Mouse (Mus musculus) megakaryocyte-erythroid progenitor cell, adult 5-6 weeks (primary cell): ENCODE measurements around the gene Rasgef1c. TPM values are rescaled to one million over a fixed set of nuclear protein-coding genes. Genes with fewer than 3 reads are reported as not detected.
A peak's percentile ranks its signal among the peaks of the same experiment; 100 is the strongest.

Experiments
- ATAC-seq: replicated peaks from 2 replicates; pipeline ENCODE4 v1.8.0; 2016; ENCODE audit warnings: mild to moderate bottlenecking, inconsistent platforms; ENCODE audit not compliant: severe bottlenecking, poor library complexity, low FRiP score, low TSS enrichment
- total RNA-seq, 2 experiments: library from RNA; stranded (forward) in 1 of 2; stranded (reverse) in 1 of 2; fragments of 200-1000, 215-1000 nt in 1 of 2; fragments of >200 nt in 1 of 2; fragmentation: Nextera tagmentation in 1 of 2; gene quantifications; 2 replicates each; pipeline ENCODE4 v1.2.3; 2014 to 2017

Gene Rasgef1c
- total RNA-seq, 2 experiments from 2014 or later, result 1.2 to 5.6 TPM

DNA sequence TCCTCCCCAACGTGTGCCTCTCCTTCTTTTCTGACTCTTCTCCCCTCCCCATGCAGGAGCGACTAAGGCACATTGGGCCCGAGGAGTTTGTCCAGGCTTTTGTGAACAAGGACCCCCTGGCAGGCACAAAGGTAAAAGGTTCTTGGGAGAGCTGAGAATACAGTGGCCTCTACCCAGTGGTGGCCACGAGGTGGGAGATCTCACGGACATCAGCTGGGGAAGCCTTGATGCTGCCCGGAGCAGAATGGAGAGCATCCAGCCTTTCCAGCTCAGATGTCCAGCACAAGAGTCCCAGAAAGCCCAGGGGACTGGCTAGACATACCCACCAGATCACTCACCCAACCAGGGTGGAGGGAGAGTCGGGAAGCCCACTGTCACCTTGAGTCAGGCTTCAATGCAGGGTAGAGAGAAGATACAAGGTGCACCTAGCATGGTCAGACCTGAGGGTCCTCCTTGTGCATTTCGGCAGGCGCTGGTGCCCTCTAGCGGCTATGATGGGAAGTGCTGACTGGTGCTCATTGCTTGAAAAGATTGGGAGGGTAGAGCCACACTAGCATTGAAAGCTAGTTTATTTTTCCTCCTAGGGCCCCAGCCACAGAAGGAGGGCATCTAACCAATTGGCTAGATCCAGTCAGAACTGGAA is 59.6 kb downstream of the Rasgef1c start:
- ATAC-seq, result peak; percentile 46

DNA sequence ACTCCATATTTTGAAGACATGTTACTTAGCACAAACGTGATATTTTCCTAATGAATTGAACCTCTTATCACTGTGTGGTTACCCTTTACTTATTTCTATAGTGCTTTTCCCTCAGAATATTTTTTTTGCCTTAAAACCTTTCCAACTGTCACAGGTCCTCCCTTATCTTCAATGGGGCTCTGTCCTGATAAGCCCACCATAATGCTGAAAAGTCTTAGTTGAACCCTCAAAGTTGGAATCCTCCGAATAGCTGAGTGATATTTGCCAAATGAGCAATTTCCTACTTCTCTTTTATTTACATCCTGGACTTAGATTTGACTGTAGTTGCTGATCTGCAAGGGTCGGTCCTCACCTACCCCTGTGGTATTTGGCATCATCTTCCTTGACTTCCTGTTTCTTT is 63.7 kb downstream of the Rasgef1c start:
- ATAC-seq, result no peak

DNA sequence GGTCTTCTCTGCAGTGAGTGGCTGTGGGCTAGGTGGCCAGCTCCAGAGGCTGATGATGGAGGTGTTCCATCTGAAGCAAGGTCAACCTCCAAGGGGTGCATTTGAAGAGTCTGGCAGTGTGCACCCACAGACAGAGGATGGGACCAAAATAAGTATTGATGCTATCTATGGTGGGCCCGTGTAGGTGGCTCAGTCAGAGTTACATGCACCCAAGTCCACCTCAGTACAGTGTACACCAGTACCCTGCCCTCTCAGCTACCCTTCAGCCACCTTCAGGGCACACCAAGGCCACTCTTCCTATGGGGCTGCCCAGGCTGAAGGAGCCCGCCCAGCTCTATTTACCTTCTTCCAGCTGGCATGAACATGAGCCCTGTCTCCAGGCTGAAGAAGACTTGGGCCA is 68.1 kb downstream of the Rasgef1c start:
- ATAC-seq, result no peak

DNA sequence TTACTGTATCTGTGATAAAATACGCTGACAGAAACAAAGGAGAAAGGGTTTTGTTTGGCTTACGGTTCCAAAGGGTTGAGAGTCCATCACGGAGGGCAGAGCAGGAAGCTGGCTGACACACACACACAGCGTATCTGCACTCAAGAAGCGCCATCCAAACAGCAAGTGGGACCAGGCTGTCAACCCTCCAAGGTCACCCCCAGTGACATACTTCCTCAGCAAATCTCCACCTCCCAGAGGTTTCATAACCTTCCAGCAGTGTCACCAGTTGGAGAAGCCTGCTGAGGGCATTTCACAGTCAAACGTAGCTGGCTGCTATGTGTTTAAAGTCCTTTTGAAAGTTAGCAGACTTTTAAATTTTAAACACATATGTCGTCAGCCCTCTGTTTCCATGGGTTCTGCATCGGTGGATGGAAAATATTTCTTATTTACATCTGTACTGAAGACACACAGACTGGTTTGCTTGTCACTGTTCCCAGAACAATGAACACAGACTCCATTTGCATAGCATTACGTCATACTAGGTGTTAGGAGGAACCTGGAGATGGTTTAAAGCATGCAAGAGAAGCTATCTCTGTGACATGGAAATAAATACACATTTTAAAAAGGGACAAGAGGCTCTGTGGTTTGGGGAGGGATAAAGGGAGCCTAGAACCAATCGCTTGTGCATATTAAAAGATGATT is 72.2 kb downstream of the Rasgef1c start:
- no peak for ATAC-seq

DNA sequence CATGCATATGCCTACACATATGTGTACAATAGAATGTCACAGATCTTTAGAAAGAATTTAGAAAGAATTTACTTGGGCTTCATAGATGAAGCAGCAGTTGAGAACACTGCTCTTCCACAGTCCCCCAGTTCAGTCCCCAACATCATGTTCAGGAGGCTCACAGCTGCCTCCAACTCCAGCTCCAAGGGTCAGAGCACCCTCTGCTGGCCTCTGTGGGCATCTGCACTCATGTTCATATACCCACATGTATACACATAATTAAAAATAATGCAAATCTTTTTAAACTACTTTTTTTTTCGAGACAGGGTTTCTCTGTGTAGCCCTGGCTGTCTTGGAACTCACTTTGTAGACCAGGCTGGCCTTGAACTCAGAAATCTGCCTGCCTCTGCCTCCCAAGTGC is 73.0 kb downstream of the Rasgef1c start:
- ATAC-seq, result no peak

DNA sequence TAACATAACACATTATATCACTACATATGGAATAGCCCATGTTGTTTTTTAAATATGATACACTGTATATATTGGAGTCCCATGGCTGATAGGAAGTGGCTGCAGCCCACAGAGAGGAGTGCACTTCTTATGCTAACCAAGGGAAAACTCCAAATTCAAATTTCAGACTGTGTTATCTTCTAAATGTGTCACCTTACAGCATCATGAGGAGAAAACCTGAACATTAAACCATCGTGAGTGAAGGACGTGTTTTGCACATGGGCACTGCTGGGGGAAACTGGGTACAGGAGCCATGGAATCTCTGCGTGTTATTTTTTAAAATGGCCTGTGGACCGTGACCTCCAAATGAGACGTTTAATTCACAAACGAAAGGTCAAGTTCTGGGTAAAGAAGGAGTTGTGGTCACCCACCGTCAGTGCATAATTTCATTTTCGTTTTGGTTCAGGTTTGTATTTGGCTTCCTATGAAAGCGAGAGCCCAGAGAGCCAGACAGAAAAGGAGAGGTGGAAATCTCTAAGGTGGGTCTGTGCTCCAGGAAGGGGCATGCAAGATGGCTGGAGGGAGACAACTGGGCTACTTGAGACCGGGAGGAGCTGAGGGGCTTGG is 76.4 kb downstream of the Rasgef1c start:
- no peak for ATAC-seq

DNA sequence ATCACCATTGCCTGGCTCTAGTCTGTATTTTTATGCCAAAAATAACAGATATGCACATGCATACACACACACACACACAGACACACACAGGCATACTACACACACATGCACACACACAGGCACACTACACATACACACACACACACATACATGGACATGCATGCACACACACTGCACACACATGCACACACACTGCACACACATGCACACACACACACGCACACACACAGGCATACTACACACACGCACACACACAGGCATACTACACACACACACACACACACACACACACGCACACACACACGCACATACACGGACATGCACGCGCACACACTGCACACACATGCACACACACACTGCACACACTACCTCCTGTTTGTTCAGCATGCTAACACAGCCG is 77.3 kb downstream of the Rasgef1c start:
- ATAC-seq, result no peak

DNA sequence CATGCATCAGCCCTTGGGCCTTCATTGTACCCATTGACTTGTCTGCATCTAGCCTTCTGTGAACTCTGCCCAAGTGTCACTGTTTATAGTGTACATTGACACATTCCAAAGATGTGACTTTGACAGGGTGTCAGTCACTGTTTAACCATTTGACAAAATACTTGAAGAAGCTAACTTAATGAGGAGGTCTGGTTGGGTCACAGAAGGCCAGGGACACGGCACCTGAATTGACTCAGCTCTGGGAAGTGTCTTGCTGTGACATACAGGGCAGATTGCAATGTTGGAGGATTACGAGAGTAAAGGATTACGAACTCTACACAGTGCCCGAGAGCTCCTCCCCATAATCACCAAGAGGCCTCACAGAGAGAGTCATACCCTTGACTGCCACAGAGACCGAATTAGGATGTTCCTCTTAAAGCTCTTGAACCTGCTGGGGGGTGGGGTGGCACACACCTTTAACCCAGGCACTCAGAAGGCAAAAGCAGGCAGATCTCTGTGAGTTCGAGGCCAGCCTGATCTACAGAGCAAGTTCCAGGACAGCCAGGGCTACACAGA is 79.1 kb downstream of the Rasgef1c start:
- no peak for ATAC-seq

DNA sequence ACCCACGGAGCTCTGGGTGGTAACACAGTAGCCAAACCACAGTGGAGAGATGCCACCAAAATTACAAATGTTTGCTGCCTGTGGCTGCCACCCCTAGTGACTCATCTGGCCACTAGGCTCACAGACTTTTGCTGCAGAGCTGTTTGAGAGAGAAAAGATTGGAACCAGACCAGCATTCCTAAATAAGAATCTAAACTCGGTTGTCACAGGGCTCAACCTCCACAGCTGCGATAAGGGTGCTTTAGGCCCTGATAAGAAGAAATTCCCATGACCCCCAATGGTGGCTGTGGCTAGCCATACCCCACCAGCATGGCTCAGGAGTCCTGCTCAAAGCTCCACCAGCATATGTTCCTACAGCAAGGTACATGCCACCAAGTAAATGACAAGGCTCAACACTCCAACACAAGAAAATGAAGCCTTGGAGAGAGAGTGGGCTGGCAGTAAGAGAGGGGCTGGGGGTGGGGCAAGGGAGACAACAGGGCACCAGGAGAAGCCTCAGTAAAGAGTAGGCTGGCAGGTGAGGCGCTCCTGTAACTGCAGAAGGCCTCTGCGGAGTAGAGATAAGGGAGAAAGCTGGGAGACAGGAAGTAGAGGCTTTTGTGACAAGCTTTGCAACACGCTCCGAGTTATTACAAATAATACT is 79.8 kb downstream of the Rasgef1c start:
- ATAC-seq, result peak; percentile 80

DNA sequence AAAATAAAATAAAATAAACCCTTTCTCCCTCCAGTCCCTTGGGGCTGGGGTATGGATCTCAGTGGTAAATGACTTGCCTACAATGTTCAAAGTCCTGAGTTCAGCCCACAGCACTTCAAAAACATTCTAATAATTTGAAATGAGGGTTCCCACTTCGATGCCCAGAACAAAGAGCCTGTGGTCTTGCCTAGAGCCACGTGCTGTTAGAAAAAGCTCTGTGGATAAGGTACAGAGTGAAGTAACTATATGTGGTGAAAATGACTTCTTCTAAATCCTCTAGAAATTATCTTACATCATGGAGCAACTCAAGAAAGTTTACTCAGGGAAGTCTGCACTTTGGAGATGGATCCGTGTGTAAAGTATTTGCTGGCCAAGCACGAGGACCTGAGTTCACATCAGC is 80.5 kb downstream of the Rasgef1c start:
- no peak for ATAC-seq

DNA sequence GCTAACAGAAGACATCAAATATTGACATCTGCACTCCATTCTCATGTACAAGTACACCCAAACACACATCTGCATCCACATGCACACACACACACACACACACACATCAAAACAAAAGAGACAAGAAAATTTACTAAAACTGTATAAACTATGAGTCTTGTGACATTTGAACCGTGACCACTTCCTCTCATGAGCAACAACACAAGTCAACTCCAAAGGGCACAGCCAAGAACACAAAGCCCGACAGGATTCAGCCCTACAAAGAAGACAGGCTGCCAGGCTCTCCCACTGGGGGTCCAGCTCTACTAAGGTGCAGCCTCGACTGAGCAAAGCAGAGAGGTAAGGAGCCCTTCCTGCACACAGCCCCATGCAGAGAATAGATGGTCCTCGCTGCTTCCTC is 81.2 kb downstream of the Rasgef1c start:
- no peak for ATAC-seq

DNA sequence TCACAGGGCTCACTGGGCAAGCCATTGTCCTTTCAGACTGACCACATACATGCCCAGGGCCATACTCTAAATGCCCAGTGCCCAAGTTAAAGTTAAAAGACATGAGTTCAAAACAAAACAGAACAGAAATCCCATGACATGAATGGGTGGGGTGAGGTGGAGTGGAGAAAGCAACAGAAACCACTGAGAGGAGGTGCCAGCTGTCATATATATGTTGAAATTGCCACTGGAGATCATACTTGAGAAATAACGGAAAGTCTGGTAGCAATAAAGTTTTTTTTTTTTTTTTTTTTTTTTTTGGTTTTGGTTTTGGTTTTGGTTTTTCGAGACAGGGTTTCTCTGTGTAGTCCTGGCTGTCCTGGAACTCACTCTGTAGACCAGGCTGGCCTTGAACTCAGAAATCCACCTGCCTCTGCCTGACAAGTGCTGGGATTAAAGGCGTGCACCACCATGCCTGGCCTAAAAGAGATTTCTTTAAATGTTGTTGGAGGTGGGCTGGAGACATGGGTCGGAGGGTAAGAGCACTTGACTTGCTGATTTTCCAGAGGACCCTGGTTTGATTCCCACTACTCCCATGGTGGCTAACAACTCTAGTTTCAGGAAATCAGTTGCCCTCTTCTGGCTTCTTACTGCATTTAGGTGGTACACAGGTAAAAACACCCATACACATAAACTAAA is 82.4 kb downstream of the Rasgef1c start:
- no peak for ATAC-seq

DNA sequence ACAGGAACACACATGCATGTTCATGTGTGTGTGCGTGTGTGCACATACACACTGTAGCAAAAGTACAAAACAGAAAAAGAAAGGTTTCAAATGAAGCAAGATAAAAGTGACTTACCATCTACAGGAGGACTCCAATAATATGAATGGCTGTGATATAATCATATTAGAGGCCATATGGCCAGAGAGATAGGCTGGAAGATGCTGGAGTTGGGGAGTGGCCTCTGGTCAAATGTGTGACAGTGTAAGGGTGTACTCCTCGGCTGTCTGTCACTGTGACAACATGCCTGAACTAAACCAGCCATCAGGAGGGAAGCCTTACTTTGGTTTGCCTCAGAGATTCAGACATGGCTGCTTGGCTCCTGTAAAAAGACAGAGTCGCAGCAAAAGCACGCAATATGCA is 83.4 kb downstream of the Rasgef1c start:
- ATAC-seq, result peak; percentile 67

DNA sequence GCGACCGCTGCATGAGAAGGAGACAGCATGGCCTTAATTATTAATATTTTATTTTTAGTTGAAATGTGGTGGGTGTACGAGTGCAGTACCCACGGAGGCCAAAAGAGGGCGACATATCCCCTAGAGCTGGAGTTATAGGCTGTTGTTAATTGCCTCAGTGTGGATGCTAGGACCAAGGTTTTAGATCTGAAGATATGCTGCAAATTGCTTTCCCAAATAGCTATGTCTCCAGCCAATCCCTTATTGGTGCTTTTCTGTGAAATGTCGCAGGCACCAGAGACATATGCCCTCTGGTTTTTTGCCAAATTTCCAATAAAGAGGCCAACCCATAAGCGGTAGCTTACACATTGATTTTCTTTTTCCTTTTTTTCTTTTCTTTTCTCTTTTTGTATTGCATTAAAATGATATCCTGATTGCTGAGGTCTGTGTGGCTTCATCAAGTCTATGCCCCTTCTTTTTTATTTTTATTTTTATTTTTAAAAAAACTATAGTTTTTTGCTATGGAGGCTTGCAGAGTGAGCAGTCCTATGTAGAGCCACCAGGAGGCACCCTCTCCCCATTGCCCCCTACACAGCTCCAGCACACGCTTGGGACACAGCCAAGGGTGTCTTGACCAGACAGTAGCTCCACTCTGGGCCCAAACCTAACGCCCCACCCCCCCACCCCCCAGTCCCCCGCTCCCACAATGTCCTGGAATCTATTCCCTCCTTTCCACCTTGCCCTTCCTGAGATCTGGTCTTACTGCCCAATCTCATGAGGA is 84.8 kb downstream of the Rasgef1c start:
- no peak for ATAC-seq

DNA sequence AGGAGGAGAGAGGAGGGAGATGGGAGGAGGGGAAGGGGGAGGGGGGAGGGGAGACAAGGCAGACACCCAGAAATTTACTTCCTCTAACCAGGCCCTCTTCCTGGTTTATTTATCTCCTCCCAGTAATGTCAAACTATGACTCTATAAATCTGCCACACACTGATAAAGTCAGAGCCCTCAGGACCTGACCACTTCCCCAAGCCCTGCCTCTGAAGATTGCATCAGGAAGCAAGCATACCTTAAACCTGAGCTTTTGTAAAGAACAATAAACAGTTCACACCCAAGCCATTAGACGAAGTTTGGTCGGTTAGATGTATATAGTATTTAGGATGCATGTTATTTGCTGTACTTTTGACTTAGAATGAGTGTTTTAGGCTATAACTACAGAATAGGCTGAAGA is 92.9 kb downstream of the Rasgef1c start:
- peak; percentile 65 for ATAC-seq

DNA sequence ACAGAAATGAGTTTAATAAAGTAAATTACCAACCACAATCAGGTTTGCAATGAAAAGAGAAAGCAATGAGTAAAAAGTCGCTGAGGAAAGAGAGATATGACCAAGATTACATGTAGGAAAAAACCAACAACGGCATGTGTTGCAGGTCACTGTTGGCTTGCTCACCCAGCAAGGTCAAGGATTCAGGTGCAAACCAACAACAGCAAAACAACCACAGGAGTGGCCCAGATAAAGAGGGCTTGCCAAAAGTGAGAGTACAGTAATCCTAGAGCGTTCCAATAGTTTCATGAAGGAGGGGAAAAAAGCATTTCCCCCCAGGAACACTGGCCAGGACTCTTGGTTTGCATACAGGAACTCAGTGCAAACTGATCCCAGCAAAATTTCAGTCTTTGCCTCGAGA is 94.8 kb downstream of the Rasgef1c start:
- ATAC-seq, result no peak

DNA sequence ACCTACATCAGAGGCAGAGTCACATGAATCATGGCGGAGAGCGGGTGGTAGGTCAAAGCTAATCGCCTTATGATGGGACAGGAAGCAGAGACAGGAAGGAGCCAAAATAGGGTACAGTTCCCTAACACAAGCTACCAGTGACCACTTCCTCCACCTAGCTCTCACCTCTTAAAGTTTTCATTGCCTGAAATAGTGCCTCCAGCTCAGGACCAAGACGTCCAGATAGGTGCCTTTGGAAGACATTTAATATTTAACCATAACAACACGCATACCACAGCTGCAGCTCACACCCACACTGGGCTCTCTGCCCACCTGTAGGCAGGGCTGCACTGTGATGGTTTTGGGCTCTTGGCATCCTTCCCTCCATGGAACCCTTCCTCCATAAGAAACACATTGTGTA is 95.7 kb downstream of the Rasgef1c start:
- peak; percentile 52 for ATAC-seq

DNA sequence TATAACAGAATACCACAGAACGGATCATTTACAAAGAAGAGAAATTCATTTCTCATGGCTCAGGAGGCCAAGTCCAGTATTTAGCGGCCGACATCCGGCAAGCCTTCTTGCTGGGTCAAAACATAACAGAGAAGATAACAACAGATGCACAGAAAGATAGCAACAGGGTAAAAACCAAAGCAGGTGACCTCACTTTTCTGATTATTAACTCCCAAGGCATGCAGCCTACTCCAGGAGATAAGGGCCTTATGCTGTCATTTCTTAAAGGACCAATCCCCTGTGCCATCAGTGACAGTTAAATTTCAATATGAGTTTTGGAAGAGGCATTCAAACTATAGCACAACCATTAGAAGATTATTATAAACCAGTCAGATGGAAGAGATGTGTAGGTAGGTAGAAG is 101.2 kb downstream of the Rasgef1c start:
- peak; percentile 69 for ATAC-seq

DNA sequence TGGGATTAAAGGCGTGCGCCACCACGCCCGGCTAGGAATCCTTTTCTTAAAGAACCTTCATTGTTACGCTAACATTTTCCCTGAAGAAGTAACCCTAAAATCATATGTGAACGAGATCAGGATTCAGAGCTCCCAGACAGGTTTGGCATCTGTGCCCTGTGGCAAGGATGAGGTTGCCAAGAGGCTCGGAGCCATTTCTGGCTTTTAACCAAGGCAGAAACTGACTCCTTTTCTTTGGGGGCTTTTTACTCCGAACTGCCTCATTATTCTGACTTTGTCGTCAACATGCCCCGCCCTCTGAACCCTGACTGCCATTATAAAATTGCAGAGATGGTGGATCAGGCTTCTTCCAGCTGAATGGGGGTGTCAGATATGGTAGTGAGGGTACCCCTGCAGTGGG is 106.1 kb downstream of the Rasgef1c start:
- ATAC-seq, result no peak
